Mouse (Mus musculus): ENCODE results near the gene Fgfr3. TPM values are rescaled to one million over a fixed set of nuclear protein-coding genes. Genes with fewer than 3 reads are reported as not detected.

The Fgfr3 gene
- polyA plus RNA-seq, 1 experiment: 1.0 TPM

DNA sequence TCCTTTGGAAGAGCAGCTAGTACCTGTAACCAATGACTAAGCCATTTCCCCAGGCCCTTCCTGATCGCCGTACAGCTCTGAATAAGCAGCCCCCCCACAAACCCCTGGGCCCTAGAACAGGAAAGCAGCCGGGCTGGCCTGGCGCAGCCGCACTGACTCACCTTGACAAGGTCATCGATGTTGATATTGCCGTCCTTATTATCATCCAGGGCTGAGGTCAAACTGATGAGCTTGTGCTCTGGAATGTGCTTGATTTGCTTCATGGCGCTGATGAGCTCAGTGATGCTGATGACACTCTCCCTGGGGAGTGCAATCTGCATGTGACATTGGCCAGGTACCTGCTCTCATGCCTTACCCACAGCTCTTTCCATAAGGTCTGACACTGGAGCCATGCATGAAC lies 22.0 kb downstream of the Fgfr3 start:
- Histone ChIP-seq H3K36me3 (ENCODE audit: control insufficient read depth, insufficient read depth) (peaks cover 54% of the 10 kb centered on the region), H3K79me3 (ENCODE audit: low read depth) (no peaks in the 10 kb centered on the region), H3K27me3 (ENCODE audit: control insufficient read depth, insufficient read depth, insufficient read length) (no peaks in the 10 kb centered on the region), H3K4me3 (ENCODE audit: insufficient read depth, poor library complexity, severe bottlenecking) (no peak overlapping the region), H3ac (ENCODE audit: control insufficient read depth, insufficient read length, low read depth) (no peak overlapping the region), H3K79me2 (ENCODE audit: control insufficient read depth, insufficient read depth) (no peaks in the 10 kb centered on the region)
- TF ChIP-seq MYOD1 (IDR thresholded peaks at IDR 0.05; ENCODE audit: control insufficient read depth, insufficient read length, low read depth) (no peak), MYOG (IDR thresholded peaks at IDR 0.05; ENCODE audit: control insufficient read depth, extremely low read depth, insufficient read length) (no peak), USF1 (IDR thresholded peaks at IDR 0.05; ENCODE audit: low read depth) (no peak), FOSL1 (IDR thresholded peaks at IDR 0.05; ENCODE audit: insufficient read depth, low read length, poor library complexity, severe bottlenecking) (no peak), CEBPB (IDR thresholded peaks at IDR 0.05; ENCODE audit: low read depth) (no peak), MAX (IDR thresholded peaks at IDR 0.05) (no peak), CTCF (IDR thresholded peaks at IDR 0.05; ENCODE audit: control insufficient read depth, insufficient read depth, insufficient read length) (no peak)

GRCm38 (mm10) chr5:33777195-33777594 lies 55.7 kb downstream of the Fgfr3 start:
- Histone ChIP-seq H3ac (ENCODE audit: control insufficient read depth, insufficient read length, low read depth) (no peak overlapping the region), H3K79me3 (ENCODE audit: low read depth) (peaks cover 5% of the 10 kb centered on the region), H3K79me2 (ENCODE audit: control insufficient read depth, insufficient read depth) (peaks cover 22% of the 10 kb centered on the region), H3K4me3 (ENCODE audit: insufficient read depth, poor library complexity, severe bottlenecking) (no peak overlapping the region), H3K36me3 (ENCODE audit: control insufficient read depth, insufficient read depth) (peaks cover 16% of the 10 kb centered on the region), H3K27me3 (ENCODE audit: control insufficient read depth, insufficient read depth, insufficient read length) (no peaks in the 10 kb centered on the region)
- TF ChIP-seq FOSL1 (IDR thresholded peaks at IDR 0.05; ENCODE audit: insufficient read depth, low read length, poor library complexity, severe bottlenecking): no peak
- TF ChIP-seq MYOG (IDR thresholded peaks at IDR 0.05; ENCODE audit: control insufficient read depth, extremely low read depth, insufficient read length): no peak
- no peak for TF ChIP-seq USF1 (IDR thresholded peaks at IDR 0.05; ENCODE audit: low read depth)
- no peak for TF ChIP-seq MAX (IDR thresholded peaks at IDR 0.05)
- no peak for TF ChIP-seq MYOD1 (IDR thresholded peaks at IDR 0.05; ENCODE audit: control insufficient read depth, insufficient read length, low read depth)
- TF ChIP-seq CTCF (IDR thresholded peaks at IDR 0.05; ENCODE audit: control insufficient read depth, insufficient read depth, insufficient read length): no peak
- TF ChIP-seq CEBPB (IDR thresholded peaks at IDR 0.05; ENCODE audit: low read depth): no peak

DNA sequence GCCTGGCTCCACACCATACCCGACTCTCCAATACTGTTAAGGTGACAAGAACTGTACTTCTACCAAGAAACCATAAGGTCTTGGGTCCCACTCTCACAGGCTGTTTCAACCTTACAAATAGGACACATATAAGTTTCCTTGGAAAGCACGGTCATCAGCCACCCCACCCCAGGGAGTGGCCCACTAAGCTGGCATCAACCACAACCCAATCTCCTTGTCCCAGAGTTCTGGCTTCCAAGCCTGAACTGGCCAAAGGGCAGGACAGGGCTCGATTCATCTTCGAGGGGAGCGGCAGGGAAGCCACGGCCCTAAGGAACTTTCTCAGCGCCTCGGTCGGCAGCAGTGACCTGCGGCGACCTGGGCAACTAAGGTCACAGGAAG lies 60.5 kb downstream of the Fgfr3 start:
- Histone ChIP-seq H3K79me3 (ENCODE audit: low read depth) (peaks cover 5% of the 10 kb centered on the region), H3ac (ENCODE audit: control insufficient read depth, insufficient read length, low read depth) (peak overlapping the region; percentile 86), H3K36me3 (ENCODE audit: control insufficient read depth, insufficient read depth) (peaks cover 8% of the 10 kb centered on the region), H3K27me3 (ENCODE audit: control insufficient read depth, insufficient read depth, insufficient read length) (no peaks in the 10 kb centered on the region), H3K79me2 (ENCODE audit: control insufficient read depth, insufficient read depth) (peaks cover 25% of the 10 kb centered on the region), H3K4me3 (ENCODE audit: insufficient read depth, poor library complexity, severe bottlenecking) (peak overlapping the region; percentile 56)
- TF ChIP-seq MAX (IDR thresholded peaks at IDR 0.05) (no peak), MYOG (IDR thresholded peaks at IDR 0.05; ENCODE audit: control insufficient read depth, extremely low read depth, insufficient read length) (no peak), CTCF (IDR thresholded peaks at IDR 0.05; ENCODE audit: control insufficient read depth, insufficient read depth, insufficient read length) (no peak), FOSL1 (IDR thresholded peaks at IDR 0.05; ENCODE audit: insufficient read depth, low read length, poor library complexity, severe bottlenecking) (no peak), MYOD1 (IDR thresholded peaks at IDR 0.05; ENCODE audit: control insufficient read depth, insufficient read length, low read depth) (no peak)

GRCm38 (mm10) chr5:33782345-33782998 lies 61.0 kb downstream of the Fgfr3 start, which contains the start of gene Letm1:
Gene Letm1, minus strand, starts transcription at chr5:33782817.
- H3K27me3 ChIP-seq (ENCODE audit: control insufficient read depth, insufficient read depth, insufficient read length): no peaks in the 10 kb centered on the region
- H3ac ChIP-seq (ENCODE audit: control insufficient read depth, insufficient read length, low read depth): peak within 1 kb of the TSS; percentile 86
- TF ChIP-seq MYOD1 (IDR thresholded peaks at IDR 0.05; ENCODE audit: control insufficient read depth, insufficient read length, low read depth) (no peak), MAX (IDR thresholded peaks at IDR 0.05) (no peak), FOSL1 (IDR thresholded peaks at IDR 0.05; ENCODE audit: insufficient read depth, low read length, poor library complexity, severe bottlenecking) (no peak), CTCF (IDR thresholded peaks at IDR 0.05; ENCODE audit: control insufficient read depth, insufficient read depth, insufficient read length) (peak; percentile 27), USF1 (IDR thresholded peaks at IDR 0.05; ENCODE audit: low read depth) (no peak), CEBPB (IDR thresholded peaks at IDR 0.05; ENCODE audit: low read depth) (no peak), MYOG (IDR thresholded peaks at IDR 0.05; ENCODE audit: control insufficient read depth, extremely low read depth, insufficient read length) (no peak)
- peak within 1 kb of the TSS; percentile 56 for H3K4me3 ChIP-seq (ENCODE audit: insufficient read depth, poor library complexity, severe bottlenecking)
- peaks cover 4% of the 10 kb centered on the region for H3K36me3 ChIP-seq (ENCODE audit: control insufficient read depth, insufficient read depth)
- peaks cover 5% of the 10 kb centered on the region for H3K79me3 ChIP-seq (ENCODE audit: low read depth)
- peaks cover 25% of the 10 kb centered on the region for H3K79me2 ChIP-seq (ENCODE audit: control insufficient read depth, insufficient read depth)

- Histone ChIP-seq H3ac (ENCODE audit: control insufficient read depth, insufficient read length, low read depth) (peak overlapping the region; percentile 35), H3K79me2 (ENCODE audit: control insufficient read depth, insufficient read depth) (peaks cover 25% of the 10 kb centered on the region), H3K36me3 (ENCODE audit: control insufficient read depth, insufficient read depth) (no peaks in the 10 kb centered on the region)
Measured at GRCm38 (mm10) chr5:33782999-33783390, 61.5 kb downstream of the Fgfr3 start.

More at GRCm38 (mm10) chr5:33782999-33783390, 61.5 kb downstream of the Fgfr3 start:
- Histone ChIP-seq H3K27me3 (ENCODE audit: control insufficient read depth, insufficient read depth, insufficient read length) (no peaks in the 10 kb centered on the region), H3K4me3 (ENCODE audit: insufficient read depth, poor library complexity, severe bottlenecking) (peak overlapping the region; percentile 56), H3K79me3 (ENCODE audit: low read depth) (peaks cover 5% of the 10 kb centered on the region)
- TF ChIP-seq CTCF (IDR thresholded peaks at IDR 0.05; ENCODE audit: control insufficient read depth, insufficient read depth, insufficient read length): no peak
- no peak for TF ChIP-seq FOSL1 (IDR thresholded peaks at IDR 0.05; ENCODE audit: insufficient read depth, low read length, poor library complexity, severe bottlenecking)
- TF ChIP-seq MYOG (IDR thresholded peaks at IDR 0.05; ENCODE audit: control insufficient read depth, extremely low read depth, insufficient read length): no peak
- no peak for TF ChIP-seq MYOD1 (IDR thresholded peaks at IDR 0.05; ENCODE audit: control insufficient read depth, insufficient read length, low read depth)
- no peak for TF ChIP-seq MAX (IDR thresholded peaks at IDR 0.05)
- TF ChIP-seq USF1 (IDR thresholded peaks at IDR 0.05; ENCODE audit: low read depth): no peak
- TF ChIP-seq CEBPB (IDR thresholded peaks at IDR 0.05; ENCODE audit: low read depth): no peak

Other genes with a start within 250 kb of the Fgfr3 start
- gene Fam53a, start 92.0 kb upstream of the Fgfr3 start, polyA plus RNA-seq (2012; fragmentation: generic; extraction: Trizol): 31.4 TPM
- gene Gm9903, start 91.7 kb upstream of the Fgfr3 start, polyA plus RNA-seq (2012; fragmentation: generic; extraction: Trizol): 0.18 TPM
- 47.4 TPM for gene Slbp, start 69.1 kb upstream of the Fgfr3 start, polyA plus RNA-seq (2012; fragmentation: generic; extraction: Trizol)
- gene Tacc3, start 63.5 kb upstream of the Fgfr3 start, polyA plus RNA-seq (2012; fragmentation: generic; extraction: Trizol): 109 TPM
- gene Tmem129, start 63.3 kb upstream of the Fgfr3 start, polyA plus RNA-seq (2012; fragmentation: generic; extraction: Trizol): 26.1 TPM
- 27.0 TPM for gene Letm1, start 61.1 kb downstream of the Fgfr3 start, polyA plus RNA-seq (2012; fragmentation: generic; extraction: Trizol)
- gene Nsd2, start 99.1 kb downstream of the Fgfr3 start, polyA plus RNA-seq (2012; fragmentation: generic; extraction: Trizol): 41.7 TPM
- gene Nelfa, start 214.7 kb downstream of the Fgfr3 start, polyA plus RNA-seq (2012; fragmentation: generic; extraction: Trizol): 24.2 TPM